Mouse (Mus musculus) thymus, adult 2 months (tissue): Measurements from ENCODE around the gene Fstl1.

ENCODE experiments used
- CTCF ChIP-seq: fragments of 200-500 bp; IDR thresholded peaks from 2 replicates; pipeline ENCODE4 v1.5.1; 2012; ENCODE audit warnings: mild to moderate bottlenecking, control low read depth, low read length, moderate library complexity, borderline replicate concordance; ENCODE audit not compliant: control insufficient read depth, poor library complexity, insufficient read depth; ENCODE audit errors: extremely low read depth
- POLR2A ChIP-seq: fragments of 200-500 bp; IDR thresholded peaks from 2 replicates; pipeline ENCODE4 v1.6.1; 2012; ENCODE audit warnings: mild to moderate bottlenecking, low read length, control low read depth, moderate library complexity; ENCODE audit not compliant: control insufficient read depth, poor library complexity, insufficient read depth; ENCODE audit errors: extremely low read depth

- TF ChIP-seq POLR2A, result no peak
- no peak for TF ChIP-seq CTCF
These were observed 14.1 kb downstream of the Fstl1 start for GRCm38 (mm10) chr16:37790781-37791175.
